Mouse (Mus musculus) heart, embryonic 14.5 days (tissue): Measurements from ENCODE around the gene Gal3st4. TPM values are rescaled to one million over a fixed set of nuclear protein-coding genes. Genes with fewer than 3 reads are reported as not detected.

Source experiments
- ATAC-seq: fragments of 200-750 bp; cut with Nextera tagmentation; 2 replicates; pipeline ENCODE4 v1.8.0; 2017; ENCODE audit warnings: low read depth, moderate TSS enrichment; ENCODE audit not compliant: insufficient number of reproducible peaks, insufficient read depth, low FRiP score
- H3K27ac ChIP-seq, 2 experiments: fragments of 200-500 bp in 1 of 2; fragments of 300-500 bp in 1 of 2; sonication (generic) in 1 of 2; replicated peaks in 1 of 2; 2 replicates each; pipeline ENCODE4 v1.5.1; 2012 to 2014; ENCODE audit warnings: low read depth in 2 of 2, low read length in 2 of 2, control low read depth in 1 of 2, mild to moderate bottlenecking in 1 of 2, mixed read lengths in 1 of 2; ENCODE audit not compliant: control insufficient read depth in 1 of 2, insufficient read depth in 1 of 2
- H3K27me3 ChIP-seq: fragments of 300-500 bp; sonication (generic); 2 replicates; pipeline ENCODE4 v1.6.1; 2014; ENCODE audit warnings: mild to moderate bottlenecking, low read length, control low read depth; ENCODE audit not compliant: control insufficient read depth, insufficient read depth
- H3K36me3 ChIP-seq: fragments of 300-500 bp; sonication (generic); 2 replicates; pipeline ENCODE4 v1.6.1; 2014; ENCODE audit warnings: mild to moderate bottlenecking, control low read depth, low read length, mixed read lengths; ENCODE audit not compliant: control insufficient read depth, insufficient read depth
- H3K4me1 ChIP-seq, 2 experiments: fragments of 200-500 bp in 1 of 2; fragments of 300-500 bp in 1 of 2; sonication (generic) in 1 of 2; 2 replicates each; pipeline ENCODE4 v1.6.1; 2012 to 2014; ENCODE audit warnings: low read length in 2 of 2, control low read depth in 1 of 2, mixed read lengths in 1 of 2; ENCODE audit not compliant: control insufficient read depth in 2 of 2, insufficient read depth in 2 of 2
- H3K4me2 ChIP-seq: fragments of 300-500 bp; sonication (generic); 2 replicates; pipeline ENCODE4 v1.6.1; 2014; ENCODE audit warnings: mild to moderate bottlenecking, low read length
- H3K4me3 ChIP-seq, 2 experiments: fragments of 200-500 bp in 1 of 2; fragments of 300-500 bp in 1 of 2; sonication (generic) in 1 of 2; 2 replicates each; pipeline ENCODE4 v1.5.1; 2012 to 2014; ENCODE audit warnings: low read length in 2 of 2, mild to moderate bottlenecking in 2 of 2, control low read depth in 1 of 2, low read depth in 1 of 2, moderate library complexity in 1 of 2; ENCODE audit not compliant: control insufficient read depth in 1 of 2, insufficient read depth in 1 of 2
- H3K9ac ChIP-seq: fragments of 300-500 bp; sonication (generic); 2 replicates; pipeline ENCODE4 v1.6.1; 2014; ENCODE audit warnings: mild to moderate bottlenecking, low read length
- H3K9me3 ChIP-seq: fragments of 300-500 bp; sonication (generic); 2 replicates; pipeline ENCODE4 v1.6.1; 2016; ENCODE audit warnings: low read length, control low read depth; ENCODE audit not compliant: control insufficient read depth
- WGBS: fragments of 180-500 bp; shearing (Covaris S2); extraction: QIAGEN DNeasy Blood & Tissue Kit; methylation state at CpG from one replicate; pipeline ENCODE4 v1.1.7; 2014; 5-methylcytosine and 5-hydroxymethylcytosine counted together
- polyA plus RNA-seq: library from polyadenylated mRNA; unstranded; fragments of >200 nt; fragmentation: Nextera tagmentation; extraction: Ambion mirVana; gene quantifications from 2 replicates; pipeline ENCODE4 v1.2.1, GENCODE M21; 2014

Gal3st4 gene
- polyA plus RNA-seq, 1 experiment from 2014 or later = 0.57 TPM

GRCm38 (mm10) chr5:138255353-138256093 is 17.1 kb downstream of the Gal3st4 start, which contains the start of gene Lamtor4:
TSS of gene Lamtor4 (plus strand) at chr5:138255482.
- Histone ChIP-seq H3K4me2 (peak within 1 kb of the TSS; percentile 83), H3K4me1 (peaks cover 18 to 22% of the 10 kb centered on the region in 2 experiments), H3K36me3 (peaks cover 24% of the 10 kb centered on the region), H3K27me3 (no peaks in the 10 kb centered on the region), H3K9ac (peak within 1 kb of the TSS; percentile 74), H3K9me3 (no peaks in the 10 kb centered on the region), H3K27ac (peak within 1 kb of the TSS; percentile 83 to 85), H3K4me3 (peak within 1 kb of the TSS; percentile 80 to 88)
- WGBS = under 1% methylated on average over 38 of the region's 38 CpGs
- ATAC-seq = peak; percentile 98

GRCm38 (mm10) chr5:138253061-138253460 is 19.6 kb downstream of the Gal3st4 start:
- H3K4me2 ChIP-seq = no peak overlapping the region
- H3K27me3 ChIP-seq = no peaks in the 10 kb centered on the region
- H3K9ac ChIP-seq = no peak overlapping the region
- WGBS = 82% methylated on average over 3 of the region's 3 CpGs
- no peaks in the 10 kb centered on the region for H3K9me3 ChIP-seq
- no peak for ATAC-seq
- no peak overlapping the region for H3K4me3 ChIP-seq
- H3K4me1 ChIP-seq = peaks cover 4 to 6% of the 10 kb centered on the region in 2 experiments; a peak in 3 of 4 replicates
- H3K36me3 ChIP-seq = peaks cover under 1% of the 10 kb centered on the region; the same call in 1 of the 2 replicates
- H3K27ac ChIP-seq = no peak overlapping the region

GRCm38 (mm10) chr5:138251144-138251543 is 21.5 kb downstream of the Gal3st4 start:
- 82% methylated on average over 12 of the region's 12 CpGs for WGBS
- no peaks in the 10 kb centered on the region for H3K9me3 ChIP-seq
- H3K4me3 ChIP-seq = no peak overlapping the region

GRCm38 (mm10) chr5:138241511-138241910 is 31.1 kb downstream of the Gal3st4 start:
- Histone ChIP-seq H3K4me1 (no peaks in the 10 kb centered on the region), H3K27me3 (no peaks in the 10 kb centered on the region), H3K9ac (no peak overlapping the region), H3K4me2 (no peak overlapping the region), H3K4me3 (no peak overlapping the region), H3K36me3 (no peaks in the 10 kb centered on the region), H3K27ac (no peak overlapping the region), H3K9me3 (no peaks in the 10 kb centered on the region)
- 13% methylated on average over 2 of the region's 2 CpGs for WGBS
- no peak for ATAC-seq

More at GRCm38 (mm10) chr5:138251144-138251543, 21.5 kb downstream of the Gal3st4 start:
- no peak for ATAC-seq
- H3K27me3 ChIP-seq = no peaks in the 10 kb centered on the region
- peaks cover 4 to 5% of the 10 kb centered on the region in 2 experiments; a peak in 2 of 4 replicates for H3K4me1 ChIP-seq
- H3K9ac ChIP-seq = no peak overlapping the region
- no peak overlapping the region for H3K27ac ChIP-seq
- no peaks in the 10 kb centered on the region for H3K36me3 ChIP-seq
- no peak overlapping the region for H3K4me2 ChIP-seq

- no peak overlapping the region for H3K4me2 ChIP-seq
- H3K36me3 ChIP-seq = no peaks in the 10 kb centered on the region
- ATAC-seq = no peak
- H3K9ac ChIP-seq = no peak overlapping the region
- H3K27ac ChIP-seq = no peak overlapping the region
- no peaks in the 10 kb centered on the region for H3K27me3 ChIP-seq
- no peaks in the 10 kb centered on the region for H3K9me3 ChIP-seq
- H3K4me3 ChIP-seq = no peak overlapping the region
- H3K4me1 ChIP-seq = no peaks in the 10 kb centered on the region
Observed at GRCm38 (mm10) chr5:138234224-138234623, 38.4 kb downstream of the Gal3st4 start.

- H3K27ac ChIP-seq = no peak overlapping the region
- no peaks in the 10 kb centered on the region for H3K36me3 ChIP-seq
- ATAC-seq = no peak
- H3K4me1 ChIP-seq = no peaks in the 10 kb centered on the region
- no peaks in the 10 kb centered on the region for H3K27me3 ChIP-seq
- H3K9ac ChIP-seq = no peak overlapping the region
- H3K4me2 ChIP-seq = no peak overlapping the region
- WGBS = 71% methylated on average over 2 of the region's 2 CpGs
- no peaks in the 10 kb centered on the region for H3K9me3 ChIP-seq
- H3K4me3 ChIP-seq = no peak overlapping the region
Observed at GRCm38 (mm10) chr5:138233778-138234177, 38.9 kb downstream of the Gal3st4 start.

GRCm38 (mm10) chr5:138229511-138229910 is 43.1 kb downstream of the Gal3st4 start:
- Histone ChIP-seq H3K4me1 (no peaks in the 10 kb centered on the region), H3K9ac (no peak overlapping the region), H3K27ac (no peak overlapping the region), H3K4me3 (no peak overlapping the region), H3K9me3 (no peaks in the 10 kb centered on the region), H3K27me3 (no peaks in the 10 kb centered on the region), H3K4me2 (no peak overlapping the region), H3K36me3 (no peaks in the 10 kb centered on the region)
- no peak for ATAC-seq
- 80% methylated on average over 3 of the region's 3 CpGs for WGBS

GRCm38 (mm10) chr5:138228026-138228425 is 44.6 kb downstream of the Gal3st4 start:
- 43% methylated on average over 3 of the region's 3 CpGs for WGBS
- H3K4me1 ChIP-seq = no peaks in the 10 kb centered on the region
- H3K36me3 ChIP-seq = no peaks in the 10 kb centered on the region

More at GRCm38 (mm10) chr5:138228026-138228425, 44.6 kb downstream of the Gal3st4 start:
- no peaks in the 10 kb centered on the region for H3K9me3 ChIP-seq
- ATAC-seq = no peak
- H3K27ac ChIP-seq = no peak overlapping the region
- H3K4me3 ChIP-seq = no peak overlapping the region
- H3K9ac ChIP-seq = no peak overlapping the region
- no peak overlapping the region for H3K4me2 ChIP-seq
- H3K27me3 ChIP-seq = no peaks in the 10 kb centered on the region
